Mouse (Mus musculus) thymus, adult 2 months (tissue): ENCODE data around the gene Zfp663.

Experiments
- CTCF ChIP-seq: fragments of 200-500 bp; IDR thresholded peaks from 2 replicates; pipeline ENCODE4 v1.5.1; 2012; ENCODE audit warnings: mild to moderate bottlenecking, control low read depth, low read length, moderate library complexity, borderline replicate concordance; ENCODE audit not compliant: control insufficient read depth, poor library complexity, insufficient read depth; ENCODE audit errors: extremely low read depth
- POLR2A ChIP-seq: fragments of 200-500 bp; IDR thresholded peaks from 2 replicates; pipeline ENCODE4 v1.6.1; 2012; ENCODE audit warnings: mild to moderate bottlenecking, low read length, control low read depth, moderate library complexity; ENCODE audit not compliant: control insufficient read depth, poor library complexity, insufficient read depth; ENCODE audit errors: extremely low read depth

DNA sequence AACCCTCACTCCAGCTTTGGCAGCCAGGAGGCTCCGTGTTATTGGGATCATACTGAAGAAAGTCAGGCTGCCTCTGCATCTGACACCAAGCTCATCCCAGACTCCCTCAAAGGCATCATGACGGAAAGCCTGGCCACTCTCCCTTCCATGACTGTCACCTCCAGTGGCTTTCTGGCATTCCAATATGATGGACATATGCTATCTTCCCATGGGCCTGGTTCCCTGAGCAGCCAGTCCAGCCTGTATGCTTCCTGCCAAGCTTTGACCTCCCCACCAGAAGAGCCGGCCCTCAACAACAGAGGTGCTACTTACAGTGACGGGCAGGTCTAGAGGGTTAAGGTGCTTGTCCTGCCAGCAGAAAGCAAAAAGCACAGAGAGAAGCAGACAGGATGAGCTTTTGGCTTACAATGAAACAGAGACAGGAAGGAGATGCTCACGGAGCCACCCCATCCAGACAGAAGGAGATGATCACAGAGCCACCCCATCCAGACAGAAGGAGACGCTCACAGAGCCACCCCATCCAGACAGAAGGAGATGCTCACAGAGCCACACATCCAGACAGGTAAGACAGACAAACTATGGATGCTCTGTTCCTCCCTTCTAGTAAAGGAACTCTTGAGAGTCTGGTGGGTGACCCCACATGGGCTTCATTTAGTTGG, 65.0 kb downstream of the Zfp663 start:
- TF ChIP-seq CTCF, result no peak
- TF ChIP-seq POLR2A, result no peak
